Mouse (Mus musculus) MEL (cell line): Measurements from ENCODE around the gene Srarp. TPM values are rescaled to one million over a fixed set of nuclear protein-coding genes. Genes with fewer than 3 reads are reported as not detected.

ENCODE experiments used
- DNase-seq: peaks from one replicate; pipeline ENCODE4 v3.0.0; 2011; ENCODE audit warnings: low read depth, low spot score
- H3K27ac ChIP-seq: 2 replicates; pipeline ENCODE4 v1.5.1; 2012; ENCODE audit warnings: low read depth, mild to moderate bottlenecking, control low read depth, low read length, moderate library complexity; ENCODE audit not compliant: control insufficient read depth
- H3K27me3 ChIP-seq, 2 experiments: fragments of 150-350 bp in 1 of 2; sonication (generic) in 1 of 2; 2 replicates each; pipeline ENCODE4 v1.6.1; 2012; ENCODE audit warnings: low read length in 2 of 2, mild to moderate bottlenecking in 2 of 2, improper control_type of control experiment in 1 of 2, moderate library complexity in 1 of 2; ENCODE audit not compliant: insufficient read depth in 2 of 2, control insufficient read depth in 1 of 2
- H3K36me3 ChIP-seq, 2 experiments: 2 replicates each; pipeline ENCODE4 v1.6.1; 2012 to 2014; ENCODE audit warnings: low read length in 2 of 2, improper control_type of control experiment in 1 of 2, inconsistent platforms in 1 of 2, mild to moderate bottlenecking in 1 of 2; ENCODE audit not compliant: insufficient read depth in 2 of 2, control insufficient read depth in 1 of 2
- H3K4me1 ChIP-seq, 2 experiments: fragments of 150-350 bp in 1 of 2; sonication (generic) in 1 of 2; 2 replicates each; pipeline ENCODE4 v1.6.1; 2012; ENCODE audit warnings: low read length in 2 of 2, improper control_type of control experiment in 1 of 2, mild to moderate bottlenecking in 1 of 2; ENCODE audit not compliant: insufficient read depth in 2 of 2, control insufficient read depth in 1 of 2
- H3K4me3 ChIP-seq, 2 experiments: fragments of 150-350 bp in 1 of 2; sonication (generic) in 1 of 2; 2 replicates each; pipeline ENCODE4 v1.5.1; 2012; ENCODE audit warnings: low read depth in 2 of 2, low read length in 2 of 2, mild to moderate bottlenecking in 2 of 2, moderate library complexity in 2 of 2, control low read depth in 1 of 2, improper control_type of control experiment in 1 of 2; ENCODE audit not compliant: control insufficient read depth in 1 of 2, insufficient read depth in 1 of 2
- H3K79me2 ChIP-seq: 2 replicates; pipeline ENCODE4 v1.6.1; 2012; ENCODE audit warnings: mild to moderate bottlenecking, low read length, moderate library complexity; ENCODE audit not compliant: control insufficient read depth, poor library complexity, insufficient read depth
- H3K9ac ChIP-seq: 2 replicates; pipeline ENCODE4 v1.6.1; 2012; ENCODE audit warnings: low read depth, mild to moderate bottlenecking, control low read depth, low read length, moderate library complexity; ENCODE audit not compliant: control insufficient read depth, poor library complexity, severe bottlenecking
- H3K9me3 ChIP-seq: fragments of 150-350 bp; sonication (generic); replicated peaks from 2 replicates; pipeline ENCODE4 v1.6.1; 2012; ENCODE audit warnings: mild to moderate bottlenecking, low read length, improper control_type of control experiment, moderate library complexity; ENCODE audit not compliant: insufficient read depth
- CHD1 ChIP-seq: IDR thresholded peaks from 2 replicates; pipeline ENCODE4 v1.6.1; 2012; ENCODE audit warnings: low read depth, mild to moderate bottlenecking, inconsistent platforms, low read length, improper control_type of control experiment
- CTCF ChIP-seq, 3 experiments: IDR thresholded peaks in 2 of 3; conservative IDR thresholded peaks in 1 of 3; 2 replicates each; pipeline ENCODE4 v1.5.1; 2011 to 2012; ENCODE audit warnings: low read length in 3 of 3, low read depth in 2 of 3, mild to moderate bottlenecking in 2 of 3, improper control_type of control experiment in 1 of 3, inconsistent platforms in 1 of 3, mixed read lengths in 1 of 3, moderate library complexity in 1 of 3; ENCODE audit not compliant: control insufficient read depth in 1 of 3, insufficient read depth in 1 of 3, poor library complexity in 1 of 3, severe bottlenecking in 1 of 3
- E2F4 ChIP-seq: IDR thresholded peaks from 2 replicates; pipeline ENCODE4 v1.6.1; 2011; ENCODE audit warnings: low read depth, low read length, improper control_type of control experiment, borderline replicate concordance
- EP300 ChIP-seq, 2 experiments: IDR thresholded peaks; 2 replicates each; pipeline ENCODE4 v1.6.1; 2011; ENCODE audit warnings: improper control_type of control experiment in 2 of 2, low read length in 2 of 2, low read depth in 1 of 2, mild to moderate bottlenecking in 1 of 2
- ETS1 ChIP-seq: IDR thresholded peaks from 2 replicates; pipeline ENCODE4 v1.6.1; 2012; ENCODE audit warnings: low read depth, mild to moderate bottlenecking, inconsistent platforms, low read length, improper control_type of control experiment, moderate library complexity
- GABPA ChIP-seq: IDR thresholded peaks from 2 replicates; pipeline ENCODE4 v1.6.1; 2012; ENCODE audit warnings: low read depth, mild to moderate bottlenecking, inconsistent platforms, low read length, improper control_type of control experiment, moderate library complexity
- GATA1 ChIP-seq: IDR thresholded peaks from 2 replicates; pipeline ENCODE4 v1.6.1; 2011; ENCODE audit warnings: low read depth, low read length, improper control_type of control experiment
- HCFC1 ChIP-seq: IDR thresholded peaks from 2 replicates; pipeline ENCODE4 v1.6.1; 2012; ENCODE audit warnings: low read depth, mild to moderate bottlenecking, inconsistent platforms, low read length, improper control_type of control experiment, moderate library complexity
- JUND ChIP-seq: IDR thresholded peaks from 2 replicates; pipeline ENCODE4 v1.6.1; 2011; ENCODE audit warnings: low read depth, mild to moderate bottlenecking, improper control_type of control experiment, low read length
- MAX ChIP-seq: IDR thresholded peaks from 2 replicates; pipeline ENCODE4 v1.6.1; 2011; ENCODE audit warnings: low read length, improper control_type of control experiment
- MEF2A ChIP-seq: IDR thresholded peaks from 2 replicates; pipeline ENCODE4 v1.6.1; 2014; ENCODE audit warnings: low read depth, mild to moderate bottlenecking, inconsistent platforms, low read length, improper control_type of control experiment; ENCODE audit not compliant: poor library complexity, insufficient replicate concordance, severe bottlenecking; ENCODE audit errors: extremely low read depth
- MYB ChIP-seq: IDR thresholded peaks from 2 replicates; pipeline ENCODE4 v1.6.1; 2011; ENCODE audit warnings: mild to moderate bottlenecking, low read depth, low read length, improper control_type of control experiment
- NELFE ChIP-seq: IDR thresholded peaks from 2 replicates; pipeline ENCODE4 v1.6.1; 2011; ENCODE audit warnings: low read depth, low read length, improper control_type of control experiment
- POLR2AphosphoS2 ChIP-seq: IDR thresholded peaks from 2 replicates; pipeline ENCODE4 v1.6.1; 2011; ENCODE audit warnings: low read length, improper control_type of control experiment
- POLR2AphosphoS5 ChIP-seq: IDR thresholded peaks from 2 replicates; pipeline ENCODE4 v1.6.1; 2012; ENCODE audit warnings: low read depth, borderline replicate concordance, mild to moderate bottlenecking, inconsistent platforms, low read length, moderate library complexity, mixed read lengths
- RAD21 ChIP-seq: IDR thresholded peaks from 2 replicates; pipeline ENCODE4 v1.6.1; 2011; ENCODE audit warnings: mild to moderate bottlenecking, low read depth, low read length, improper control_type of control experiment
- RCOR1 ChIP-seq: IDR thresholded peaks from 2 replicates; pipeline ENCODE4 v1.6.1; 2012; ENCODE audit warnings: low read depth, mild to moderate bottlenecking, inconsistent platforms, low read length, improper control_type of control experiment
- SIN3A ChIP-seq: IDR thresholded peaks from 2 replicates; pipeline ENCODE4 v1.6.1; 2012; ENCODE audit warnings: low read length, improper control_type of control experiment, inconsistent platforms
- SMC3 ChIP-seq: IDR thresholded peaks from 2 replicates; pipeline ENCODE4 v1.6.1; 2011; ENCODE audit warnings: low read depth, low read length, improper control_type of control experiment
- TAL1 ChIP-seq: IDR thresholded peaks from 2 replicates; pipeline ENCODE4 v1.6.1; 2012; ENCODE audit warnings: mild to moderate bottlenecking, inconsistent platforms, low read length, moderate library complexity, mixed read lengths
- TCF12 ChIP-seq: IDR thresholded peaks from 2 replicates; pipeline ENCODE4 v1.6.1; 2014; ENCODE audit warnings: low read depth, mild to moderate bottlenecking, inconsistent platforms, low read length, improper control_type of control experiment, moderate library complexity
- USF1 ChIP-seq: IDR thresholded peaks from 2 replicates; pipeline ENCODE4 v1.6.1; 2014; ENCODE audit warnings: low read depth, mild to moderate bottlenecking, inconsistent platforms, low read length, improper control_type of control experiment, moderate library complexity
- ZC3H11A ChIP-seq: IDR thresholded peaks from 2 replicates; pipeline ENCODE4 v1.6.1; 2012; ENCODE audit warnings: low read depth, mild to moderate bottlenecking, inconsistent platforms, low read length, improper control_type of control experiment
- polyA plus RNA-seq, 2 experiments: library from polyadenylated mRNA; stranded (reverse) in 1 of 2; unstranded in 1 of 2; fragments of >175 nt in 1 of 2; fragments of >200 nt in 1 of 2; gene quantifications; 2 replicates each; pipeline versions ENCODE4 v1.2.1 to v1.2.4; 2012; ENCODE audit warnings: low replicate concordance in 2 of 2, low read depth in 1 of 2; ENCODE audit not compliant: insufficient read length in 2 of 2, insufficient read depth in 1 of 2, missing spikeins in 1 of 2
- total RNA-seq: library from RNA; depleted of rRNA; stranded (reverse); fragments of 300-350 nt; gene quantifications from 2 replicates; pipeline ENCODE4 v1.2.3, GENCODE M21; 2012

Gene Srarp
- total and polyA plus RNA-seq, 3 experiments, result not detected

DNA sequence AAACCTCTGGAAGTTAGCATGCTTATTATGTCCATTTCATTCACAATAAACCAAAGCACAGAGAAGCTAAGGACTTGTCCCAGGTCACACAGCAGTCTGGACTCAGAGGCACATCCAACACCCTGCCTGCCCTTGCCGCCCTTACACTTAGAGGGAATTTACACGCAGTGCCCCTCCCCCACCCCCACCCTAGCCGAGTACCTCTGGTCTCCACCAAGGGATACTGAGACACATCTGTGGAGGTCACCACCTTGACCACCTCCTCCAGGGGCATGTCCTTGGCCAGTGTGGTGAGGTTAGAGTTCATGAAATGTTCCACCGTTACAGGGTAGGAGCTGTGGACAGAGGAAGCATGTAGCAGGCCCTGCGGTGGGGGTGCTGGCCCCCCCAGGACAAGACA is 48.0 kb downstream of the Srarp start:
- TF ChIP-seq CHD1 (no peak), GATA1 (no peak), MYB (no peak), USF1 (no peak), RCOR1 (no peak), POLR2AphosphoS2 (no peak), ETS1 (no peak), E2F4 (no peak), TAL1 (no peak), HCFC1 (no peak), MAX (no peak), GABPA (no peak), MEF2A (no peak), EP300 (IDR thresholded peaks at IDR 0.05; ENCODE audit: low read depth in 1 of 2, low read length in 2 of 2) (no peak), NELFE (no peak), SIN3A (no peak)
- TF ChIP-seq, all 39 proteins: peak for 0
- Histone ChIP-seq H3K9ac (no peak overlapping the region), H3K27me3 (peaks cover 0 to 4% of the 10 kb centered on the region in 2 experiments; a peak in 3 of 4 replicates), H3K9me3 (no peaks in the 10 kb centered on the region), H3K4me1 (no peaks in the 10 kb centered on the region), H3K36me3 (no peaks in the 10 kb centered on the region), H3K27ac (no peak overlapping the region), H3K79me2 (no peaks in the 10 kb centered on the region), H3K4me3 (no peak overlapping the region)
- no peak for DNase-seq

DNA sequence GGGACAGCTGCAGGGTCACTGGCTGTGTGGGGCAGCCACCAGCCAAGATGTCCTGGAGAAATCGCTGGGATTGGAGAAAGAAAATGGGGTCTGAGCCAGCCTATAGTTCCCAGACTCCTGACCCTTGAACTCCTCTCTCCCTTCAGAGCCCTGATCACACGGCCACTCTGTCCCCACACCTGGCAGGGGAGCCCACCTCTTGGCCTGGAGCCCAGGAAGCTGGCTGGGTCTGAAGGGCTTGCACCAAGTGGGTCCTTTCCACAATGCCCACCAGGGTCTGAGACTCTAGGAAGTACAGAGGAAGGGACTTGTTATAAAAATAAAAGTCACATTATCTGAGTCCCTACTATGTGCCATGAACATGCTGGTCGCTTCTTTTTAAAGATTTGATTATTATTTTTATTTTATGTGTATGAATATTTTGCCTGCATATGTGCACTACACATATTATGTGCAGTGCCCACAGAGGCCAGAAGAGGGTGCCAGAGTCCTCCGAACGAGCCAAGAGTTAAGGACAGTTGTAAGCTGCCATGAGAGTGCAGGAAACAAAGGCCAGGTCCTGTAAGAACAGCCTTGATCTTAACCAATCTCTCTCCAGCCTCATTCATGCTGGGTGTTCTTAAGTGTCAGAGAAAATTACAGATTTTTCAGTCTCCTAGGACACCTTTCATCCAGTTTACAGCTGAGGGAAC is 48.7 kb downstream of the Srarp start:
- DNase-seq, result peak; percentile 84
- Histone ChIP-seq H3K9me3 (no peaks in the 10 kb centered on the region), H3K79me2 (no peaks in the 10 kb centered on the region), H3K27me3 (peaks cover 0 to 4% of the 10 kb centered on the region in 2 experiments; a peak in 3 of 4 replicates), H3K9ac (no peak overlapping the region), H3K4me1 (no peaks in the 10 kb centered on the region), H3K4me3 (no peak overlapping the region), H3K27ac (no peak overlapping the region)
- TF ChIP-seq POLR2AphosphoS5 (no peak), ZC3H11A (peak; percentile 65), CTCF (IDR thresholded peaks at IDR 0.05 in 2 of 3, conservative IDR thresholded peaks at IDR 0.05 in 1 of 3; ENCODE audit: control insufficient read depth in 1 of 3, insufficient read depth in 1 of 3, low read depth in 2 of 3, low read length in 3 of 3, poor library complexity in 1 of 3, severe bottlenecking in 1 of 3) (peak; percentile 82 to 91 (median 87)), RAD21 (peak; percentile 80), TCF12 (no peak), JUND (0 out of 2 replicates have a peak, but pooled peaks have one; percentile 41), SMC3 (peak; percentile 72)
- TF ChIP-seq, all 39 proteins: peak for 5
- H3K36me3 ChIP-seq, result no peaks in the 10 kb centered on the region
